ENCODE assay signal across 24 mouse cellular contexts in the genomic region with DNA sequence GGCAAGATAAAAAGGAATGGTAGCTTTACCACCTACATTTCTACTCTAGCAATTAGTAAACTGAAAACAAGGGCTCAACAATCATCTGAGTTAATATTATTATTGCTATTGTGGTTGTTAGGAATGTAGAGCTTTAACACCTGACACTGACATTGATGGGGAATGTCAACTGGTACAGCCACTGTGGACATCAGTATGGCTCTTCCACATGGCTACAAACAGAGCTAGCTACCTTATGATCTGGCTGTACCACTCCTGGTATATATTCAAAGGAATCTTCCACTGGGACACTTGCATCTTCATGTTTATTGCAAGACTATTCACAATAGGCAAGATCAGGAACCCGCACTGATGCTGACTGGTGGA.
DNase-seq lines count a peak whose midpoint lies in the region; ATAC-seq and TF ChIP-seq lines count a peak whose summit lies in the region.
"Had no signal": no experiment of that assay in that cellular context is flagged by ENCODE, and none has a peak within 500 bp of the region (broad histone marks: within the 10 kb centered on the region; RNA-seq: fewer than 3 reads in every experiment).

No protein-coding gene starts in this region.

- 93% methylated on average over 1 of the region's 1 CpGs for WGBS in forebrain, embryonic 13.5 days
- WGBS in forebrain, embryonic 11.5 days: 95% methylated on average over 1 of the region's 1 CpGs
- WGBS in hindbrain, embryonic 10.5 days: 95% methylated on average over 1 of the region's 1 CpGs
- WGBS in hindbrain, embryonic 13.5 days: 92% methylated on average over 1 of the region's 1 CpGs
- 92% methylated on average over 1 of the region's 1 CpGs for WGBS in midbrain, embryonic 10.5 days
- WGBS in midbrain, embryonic 14.5 days: 80% methylated on average over 1 of the region's 1 CpGs

- 0 out of 2 replicates have a peak, but pooled peaks cover 5% of the 10 kb centered on the region for H3K36me3 ChIP-seq in forebrain, embryonic 13.5 days (ENCODE audit: poor library complexity, severe bottlenecking)
- no peaks in the 10 kb centered on the region; the same call in 1 of the 2 replicates for H3K36me3 ChIP-seq in forebrain, embryonic 11.5 days (ENCODE audit: control insufficient read depth, insufficient read depth, low read length)
- H3K36me3 ChIP-seq in hindbrain, embryonic 10.5 days: peaks cover 8% of the 10 kb centered on the region; the same call in 1 of the 2 replicates
- no peaks in the 10 kb centered on the region for H3K36me3 ChIP-seq in hindbrain, embryonic 13.5 days
- H3K36me3 ChIP-seq in midbrain, embryonic 10.5 days: peaks cover 15% of the 10 kb centered on the region
- H3K36me3 ChIP-seq in midbrain, embryonic 14.5 days (ENCODE audit: control insufficient read depth, insufficient read depth, low read length): no peaks in the 10 kb centered on the region
- H3K36me3 ChIP-seq in myocyte (ENCODE audit: control insufficient read depth, insufficient read depth): no peaks in the 10 kb centered on the region
- H3K36me3 ChIP-seq: embryonic facial prominence, embryonic 12.5 days; heart, embryonic 15.5 days; hindbrain, embryonic 15.5 days; limb, embryonic 12.5 days had no signal

- no peaks in the 10 kb centered on the region for H3K27me3 ChIP-seq in forebrain, embryonic 13.5 days
- no peaks in the 10 kb centered on the region for H3K27me3 ChIP-seq in forebrain, embryonic 11.5 days (ENCODE audit: control insufficient read depth, insufficient read depth, low read length)
- no peaks in the 10 kb centered on the region for H3K27me3 ChIP-seq in hindbrain, embryonic 10.5 days (ENCODE audit: insufficient read depth, poor library complexity, severe bottlenecking)
- H3K27me3 ChIP-seq in hindbrain, embryonic 13.5 days: no peaks in the 10 kb centered on the region
- H3K27me3 ChIP-seq in midbrain, embryonic 10.5 days (ENCODE audit: low read depth, poor library complexity, severe bottlenecking): no peaks in the 10 kb centered on the region
- H3K27me3 ChIP-seq in midbrain, embryonic 14.5 days (ENCODE audit: control insufficient read depth, insufficient read depth, low read length): no peaks in the 10 kb centered on the region
- no peaks in the 10 kb centered on the region for H3K27me3 ChIP-seq in myocyte (ENCODE audit: control insufficient read depth, insufficient read depth, insufficient read length)
- H3K27me3 ChIP-seq: embryonic facial prominence, embryonic 12.5 days; heart, embryonic 15.5 days; hindbrain, embryonic 15.5 days; limb, embryonic 12.5 days; midbrain, embryonic 12.5 days; Patski had no signal

- no peak overlapping the region for H3ac ChIP-seq in myocyte (ENCODE audit: control insufficient read depth, insufficient read length)

- H3K4me2 ChIP-seq in forebrain, embryonic 13.5 days: no peak overlapping the region
- no peak overlapping the region for H3K4me2 ChIP-seq in forebrain, embryonic 11.5 days (ENCODE audit: low read depth, low read length, severe bottlenecking)
- no peak overlapping the region for H3K4me2 ChIP-seq in hindbrain, embryonic 13.5 days
- no peak overlapping the region for H3K4me2 ChIP-seq in midbrain, embryonic 14.5 days (ENCODE audit: low read length)
- peak overlapping the region; percentile 8 for H3K4me2 ChIP-seq in myocyte (ENCODE audit: low read depth)
- H3K4me2 ChIP-seq: embryonic facial prominence, embryonic 12.5 days; hindbrain, embryonic 15.5 days; limb, embryonic 12.5 days; liver, embryonic 11.5 days; midbrain, embryonic 12.5 days had no signal

- no peak for TF ChIP-seq POLR2A in myocyte (IDR thresholded peaks at IDR 0.05; ENCODE audit: insufficient read length, low read depth)

- no peak overlapping the region for H3K4me3 ChIP-seq in forebrain, embryonic 13.5 days
- H3K4me3 ChIP-seq in forebrain, embryonic 11.5 days (ENCODE audit: low read depth, low read length): no peak overlapping the region
- H3K4me3 ChIP-seq in hindbrain, embryonic 10.5 days: no peak overlapping the region
- no peak overlapping the region for H3K4me3 ChIP-seq in hindbrain, embryonic 13.5 days
- no peak overlapping the region for H3K4me3 ChIP-seq in midbrain, embryonic 10.5 days
- H3K4me3 ChIP-seq in midbrain, embryonic 14.5 days (replicated peaks; ENCODE audit: low read depth, low read length): no peak overlapping the region
- no peak overlapping the region for H3K4me3 ChIP-seq in myocyte
- H3K4me3 ChIP-seq: embryonic facial prominence, embryonic 12.5 days; gastrocnemius, adult 2 months; heart, embryonic 15.5 days; hindbrain, embryonic 15.5 days; limb, embryonic 12.5 days; midbrain, embryonic 12.5 days had no signal

- DNase-seq in forebrain, embryonic 11.5 days (ENCODE audit: low spot score): no peak
- DNase-seq in hindbrain, embryonic 10.5 days (ENCODE audit: low spot score): no peak
- DNase-seq in midbrain, embryonic 10.5 days (ENCODE audit: low spot score): no peak
- DNase-seq in midbrain, embryonic 14.5 days: no peak
- DNase-seq: adrenal gland, postnatal 10 days; cerebellum, adult 8-10 months; cerebellum, postnatal 36 days; gastrocnemius, adult 2 months; gastrocnemius, postnatal 36 days; heart, postnatal 4 days; kidney, adult 11 months; kidney, postnatal 14 days had no signal

- peaks cover 21% of the 10 kb centered on the region for H3K4me1 ChIP-seq in forebrain, embryonic 13.5 days
- peaks cover 3% of the 10 kb centered on the region; the same call in 1 of the 2 replicates for H3K4me1 ChIP-seq in forebrain, embryonic 11.5 days (replicated peaks; ENCODE audit: control insufficient read depth, insufficient read depth, low read length)
- peaks cover 45% of the 10 kb centered on the region for H3K4me1 ChIP-seq in hindbrain, embryonic 10.5 days (replicated peaks)
- peaks cover 21% of the 10 kb centered on the region for H3K4me1 ChIP-seq in hindbrain, embryonic 13.5 days (replicated peaks)
- peaks cover 52% of the 10 kb centered on the region for H3K4me1 ChIP-seq in midbrain, embryonic 10.5 days
- peaks cover 8% of the 10 kb centered on the region; the same call in 1 of the 2 replicates for H3K4me1 ChIP-seq in midbrain, embryonic 14.5 days (ENCODE audit: control insufficient read depth, insufficient read depth, low read length)
- H3K4me1 ChIP-seq: hindbrain, embryonic 15.5 days had no signal

- H3K79me2 ChIP-seq in myocyte (ENCODE audit: control insufficient read depth, insufficient read depth): peaks cover 51% of the 10 kb centered on the region

- H3K9ac ChIP-seq in forebrain, embryonic 13.5 days: no peak overlapping the region
- H3K9ac ChIP-seq in forebrain, embryonic 11.5 days (ENCODE audit: low read length): no peak overlapping the region
- no peak overlapping the region for H3K9ac ChIP-seq in hindbrain, embryonic 13.5 days
- no peak overlapping the region for H3K9ac ChIP-seq in midbrain, embryonic 14.5 days (replicated peaks; ENCODE audit: low read length)
- H3K9ac ChIP-seq: embryonic facial prominence, embryonic 12.5 days; heart, embryonic 15.5 days; hindbrain, embryonic 15.5 days; limb, embryonic 12.5 days; midbrain, embryonic 12.5 days had no signal

- ATAC-seq in forebrain, embryonic 13.5 days: no peak
- ATAC-seq in forebrain, embryonic 11.5 days (replicated peaks; ENCODE audit: low FRiP score): no peak
- ATAC-seq in hindbrain, embryonic 13.5 days (ENCODE audit: low FRiP score): no peak
- no peak for ATAC-seq in midbrain, embryonic 14.5 days (ENCODE audit: low FRiP score, low TSS enrichment)
- ATAC-seq: forebrain, embryonic 14.5 days; inflammation-experienced regulatory T-cells, adult 6 months; Patski had no signal

- H3K9me3 ChIP-seq in forebrain, embryonic 13.5 days (replicated peaks): no peaks in the 10 kb centered on the region
- no peaks in the 10 kb centered on the region for H3K9me3 ChIP-seq in forebrain, embryonic 11.5 days (ENCODE audit: control insufficient read depth, low read length)
- H3K9me3 ChIP-seq in hindbrain, embryonic 10.5 days: no peaks in the 10 kb centered on the region
- H3K9me3 ChIP-seq in hindbrain, embryonic 13.5 days: no peaks in the 10 kb centered on the region
- no peaks in the 10 kb centered on the region for H3K9me3 ChIP-seq in midbrain, embryonic 10.5 days (replicated peaks)
- no peaks in the 10 kb centered on the region for H3K9me3 ChIP-seq in midbrain, embryonic 14.5 days (ENCODE audit: control insufficient read depth, low read length)
- H3K9me3 ChIP-seq: embryonic facial prominence, embryonic 12.5 days; heart, embryonic 15.5 days; hindbrain, embryonic 15.5 days; limb, embryonic 12.5 days; midbrain, embryonic 12.5 days had no signal

- peak overlapping the region; percentile 28; the same call in 1 of the 2 replicates for H3K27ac ChIP-seq in forebrain, embryonic 13.5 days
- H3K27ac ChIP-seq in forebrain, embryonic 11.5 days (ENCODE audit: low read depth, low read length): no peak overlapping the region
- 0 out of 2 replicates have a peak overlapping the region, but pooled peaks have one; percentile 29 for H3K27ac ChIP-seq in hindbrain, embryonic 10.5 days
- H3K27ac ChIP-seq in hindbrain, embryonic 13.5 days: no peak overlapping the region
- H3K27ac ChIP-seq in midbrain, embryonic 10.5 days (replicated peaks): 0 out of 2 replicates have a peak overlapping the region, but pooled peaks have one; percentile 6
- no peak overlapping the region for H3K27ac ChIP-seq in midbrain, embryonic 14.5 days (replicated peaks; ENCODE audit: low read depth, low read length)
- H3K27ac ChIP-seq: gastrocnemius, adult 2 months; heart, embryonic 15.5 days; hindbrain, embryonic 15.5 days; midbrain, embryonic 12.5 days had no signal

TF ChIP-seq in myocyte, 11 proteins besides CTCF, POLR2A, EP300 and RAD21:
- no peak for TF ChIP-seq TCF12 (IDR thresholded peaks at IDR 0.05; ENCODE audit: insufficient read depth, poor library complexity, severe bottlenecking)
- no peak for TF ChIP-seq TCF3 (IDR thresholded peaks at IDR 0.05; ENCODE audit: insufficient read length, low read depth)
- peak; percentile 61 to 91 (median 83) for TF ChIP-seq MYOD1 (IDR thresholded peaks at IDR 0.05; ENCODE audit: control insufficient read depth in 1 of 3, insufficient read length in 2 of 3, low read depth in 2 of 3)

Comparison
In these comparisons a context has a peak if more than half of its experiments do, and no peak if none do; other contexts are left out.
1. H3K27ac ChIP-seq: peak in forebrain, embryonic 13.5 days (single experiment), hindbrain, embryonic 10.5 days (single experiment) and midbrain, embryonic 10.5 days (single experiment); none in forebrain, embryonic 11.5 days (single experiment), hindbrain, embryonic 13.5 days (single experiment) and midbrain, embryonic 14.5 days (single experiment).